Mouse (Mus musculus) ES-E14 (cell line): Measurements from ENCODE around the gene Hyal2. TPM values are rescaled to one million over a fixed set of nuclear protein-coding genes. Genes with fewer than 3 reads are reported as not detected.

Experiments
- DNase-seq: peaks from one replicate; pipeline ENCODE4 v3.0.0-alpha.2; 2013; ENCODE audit warnings: low read depth, low spot score
- H3K27ac ChIP-seq: 2 replicates; pipeline ENCODE4 v1.5.1; 2012; ENCODE audit warnings: low read depth, mild to moderate bottlenecking, low read length, moderate library complexity, mixed read lengths; ENCODE audit not compliant: poor library complexity, insufficient read depth, severe bottlenecking
- H3K36me3 ChIP-seq: 2 replicates; pipeline ENCODE4 v1.6.1; 2012; ENCODE audit warnings: mild to moderate bottlenecking, low read length, moderate library complexity, mixed read lengths; ENCODE audit not compliant: control insufficient read depth, poor library complexity, insufficient read depth, severe bottlenecking
- H3K4me1 ChIP-seq, 2 experiments: fragments of 150-350 bp in 1 of 2; sonication (generic) in 1 of 2; 2 replicates each; pipeline ENCODE4 v1.6.1; 2012; ENCODE audit warnings: low read length in 2 of 2, mild to moderate bottlenecking in 1 of 2, mixed read lengths in 1 of 2; ENCODE audit not compliant: control insufficient read depth in 2 of 2, insufficient read depth in 2 of 2, poor library complexity in 1 of 2
- H3K4me3 ChIP-seq, 2 experiments: fragments of 150-350 bp in 1 of 2; sonication (generic) in 1 of 2; 2 replicates each; pipeline ENCODE4 v1.5.1; 2012; ENCODE audit warnings: low read length in 2 of 2, low read depth in 1 of 2, mild to moderate bottlenecking in 1 of 2, mixed read lengths in 1 of 2; ENCODE audit not compliant: insufficient read depth in 1 of 2, poor library complexity in 1 of 2, severe bottlenecking in 1 of 2
- H3K9ac ChIP-seq: 2 replicates; pipeline ENCODE4 v1.6.1; 2012; ENCODE audit warnings: low read depth, mild to moderate bottlenecking, low read length, mixed read lengths; ENCODE audit not compliant: poor library complexity, insufficient read depth, severe bottlenecking
- H3K9me3 ChIP-seq: fragments of 150-350 bp; sonication (generic); 2 replicates; pipeline ENCODE4 v1.6.1; 2012; ENCODE audit warnings: low read depth, mild to moderate bottlenecking, low read length; ENCODE audit not compliant: control insufficient read depth, insufficient read depth
- CHD2 ChIP-seq: IDR thresholded peaks from 2 replicates; pipeline ENCODE4 v1.6.1; 2014; ENCODE audit warnings: mild to moderate bottlenecking, low read depth, low read length, inconsistent platforms
- HCFC1 ChIP-seq: IDR thresholded peaks from 2 replicates; pipeline ENCODE4 v1.6.1; 2012; ENCODE audit warnings: low read length, inconsistent platforms, borderline replicate concordance; ENCODE audit not compliant: insufficient read depth
- MAFK ChIP-seq: IDR thresholded peaks from 2 replicates; pipeline ENCODE4 v1.6.1; 2014; ENCODE audit warnings: mild to moderate bottlenecking, low read depth, low read length, inconsistent platforms; ENCODE audit not compliant: insufficient read depth
- ZC3H11A ChIP-seq: IDR thresholded peaks from 2 replicates; pipeline ENCODE4 v1.6.1; 2012; ENCODE audit warnings: low read depth, mild to moderate bottlenecking, inconsistent platforms, low read length, borderline replicate concordance
- ZNF384 ChIP-seq: IDR thresholded peaks from 2 replicates; pipeline ENCODE4 v1.6.1; 2012; ENCODE audit warnings: low read depth, low read length, inconsistent platforms
- in situ Hi-C, 2 experiments: fragments of 600-800 bp; cut with MboI; formaldehyde crosslinking; loops; one replicate each; pipeline ENCODE4 v1.15.1; 2025; ENCODE audit warnings: low sequenced_read_pairs in 2 of 2, inconsistent platforms in 1 of 2; ENCODE audit not compliant: unreplicated experiment in 2 of 2
- total RNA-seq: library from RNA; depleted of rRNA; stranded (reverse); fragments of 300-350 nt; gene quantifications from 2 replicates; pipeline ENCODE4 v1.2.3, GENCODE M21; 2012

Hyal2 gene
- total RNA-seq, 1 experiment = 68.1 TPM

- no peak overlapping the region for H3K27ac ChIP-seq
- H3K9ac ChIP-seq = peak overlapping the region; percentile 39; the same call in 1 of the 2 replicates
- in situ Hi-C loops = no loop called here
- no peaks in the 10 kb centered on the region for H3K9me3 ChIP-seq
- peaks cover 9% of the 10 kb centered on the region for H3K36me3 ChIP-seq
- H3K4me1 ChIP-seq = peaks cover 4 to 21% of the 10 kb centered on the region in 2 experiments; a peak in 2 of 4 replicates
- no peak for DNase-seq
- peak overlapping the region; percentile 54 to 65; a peak in 3 of 4 replicates for H3K4me3 ChIP-seq
- TF ChIP-seq MAFK (no peak), HCFC1 (no peak), CHD2 (no peak), ZNF384 (no peak), ZC3H11A (no peak)
Measured at GRCm38 (mm10) chr9:107598385-107598784, 30.6 kb downstream of the Hyal2 start.

- in situ Hi-C loops = no loop called here
- no peak for DNase-seq
- Histone ChIP-seq H3K9me3 (no peaks in the 10 kb centered on the region), H3K4me3 (peak overlapping the region; percentile 1 to 46; a peak in 3 of 4 replicates), H3K36me3 (0 out of 2 replicates have a peak, but pooled peaks cover 3% of the 10 kb centered on the region), H3K27ac (no peak overlapping the region), H3K9ac (0 out of 2 replicates have a peak overlapping the region, but pooled peaks have one; percentile 11), H3K4me1 (peaks cover 4 to 18% of the 10 kb centered on the region in 2 experiments; a peak in 2 of 4 replicates)
- TF ChIP-seq ZC3H11A (no peak), HCFC1 (no peak), ZNF384 (no peak), CHD2 (no peak), MAFK (no peak)
Measured at GRCm38 (mm10) chr9:107599433-107599832, 31.7 kb downstream of the Hyal2 start.

- TF ChIP-seq MAFK (no peak), ZC3H11A (no peak), HCFC1 (no peak), ZNF384 (no peak), CHD2 (no peak)
- Histone ChIP-seq H3K27ac (no peak overlapping the region), H3K9me3 (no peaks in the 10 kb centered on the region), H3K9ac (no peak overlapping the region), H3K4me3 (peak overlapping the region; percentile 1 to 46; a peak in 3 of 4 replicates), H3K4me1 (peaks cover 4 to 17% of the 10 kb centered on the region in 2 experiments; a peak in 2 of 4 replicates), H3K36me3 (no peaks in the 10 kb centered on the region)
- no peak for DNase-seq
- in situ Hi-C loops = no loop called here
Measured at GRCm38 (mm10) chr9:107599842-107600241, 32.1 kb downstream of the Hyal2 start.

- H3K36me3 ChIP-seq = no peaks in the 10 kb centered on the region
- DNase-seq = no peak
- H3K9ac ChIP-seq = no peak overlapping the region
- H3K9me3 ChIP-seq = no peaks in the 10 kb centered on the region
- H3K4me3 ChIP-seq = no peak overlapping the region
- H3K27ac ChIP-seq = no peak overlapping the region
- in situ Hi-C loops = no loop called here
- no peak for TF ChIP-seq CHD2
- no peak for TF ChIP-seq MAFK
- TF ChIP-seq ZNF384 = no peak
- TF ChIP-seq ZC3H11A = no peak
- TF ChIP-seq HCFC1 = no peak
- peaks cover 6 to 23% of the 10 kb centered on the region in 2 experiments; a peak in 2 of 4 replicates for H3K4me1 ChIP-seq
Measured at GRCm38 (mm10) chr9:107600745-107601144, 33.0 kb downstream of the Hyal2 start.

GRCm38 (mm10) chr9:107601275-107601674 lies 33.5 kb downstream of the Hyal2 start:
- Histone ChIP-seq H3K4me1 (peaks cover 6 to 29% of the 10 kb centered on the region in 2 experiments; a peak in 2 of 4 replicates), H3K36me3 (no peaks in the 10 kb centered on the region), H3K9ac (no peak overlapping the region), H3K27ac (no peak overlapping the region), H3K4me3 (no peak overlapping the region), H3K9me3 (no peaks in the 10 kb centered on the region)
- in situ Hi-C loops = no loop called here
- TF ChIP-seq ZNF384 (no peak), CHD2 (no peak), HCFC1 (no peak), MAFK (no peak), ZC3H11A (no peak)
- no peak for DNase-seq
